Comparison of ENCODE assay signal across 11 mouse cellular contexts in genomic region chr11:89297521-89297920, GRCm38 (mm10). TPM values are rescaled to one million over a fixed set of nuclear protein-coding genes. Genes with fewer than 3 reads are reported as not detected.
DNase-seq lines count a peak whose midpoint lies in the region; ATAC-seq lines count a peak whose summit lies in the region.
"Had no signal": no experiment of that assay in that cellular context is flagged by ENCODE, and none has a peak within 500 bp of the region (broad histone marks: within the 10 kb centered on the region; RNA-seq: fewer than 3 reads in every experiment).

No protein-coding gene starts in this region.

- peak overlapping the region; percentile 66 for H3K9ac ChIP-seq in heart, embryonic 11.5 days (ENCODE audit: low read depth, low read length)
- peak overlapping the region; percentile 55 for H3K9ac ChIP-seq in forebrain, embryonic 12.5 days

- intact Hi-C loops in heart, postnatal 25 days (cut with DNase I): no loop called here
- intact Hi-C loops in left cerebral cortex, postnatal 25 days (cut with DNase I): no loop called here

- DNase-seq in heart, postnatal 25 days (ENCODE audit: low spot score): no peak
- peak; percentile 35 for DNase-seq in 3134 (ENCODE audit: extremely low read depth, insufficient read length, low spot score)
- peak; percentile 42 for DNase-seq in mesoderm, embryonic 11.5 days (ENCODE audit: low read depth, low spot score)
- DNase-seq in frontal cortex, postnatal 10 days (ENCODE audit: low spot score in 2 of 2): no peak
- no peak for DNase-seq in right cerebral cortex, postnatal 25 days
- DNase-seq in left cerebral cortex, postnatal 25 days (ENCODE audit: low spot score in 2 of 2): no peak
- DNase-seq: thymus, postnatal 36 days had no signal

- H3K9me3 ChIP-seq in heart, embryonic 11.5 days (replicated peaks; ENCODE audit: control insufficient read depth, low read length): no peaks in the 10 kb centered on the region
- no peaks in the 10 kb centered on the region for H3K9me3 ChIP-seq in forebrain, embryonic 12.5 days

- 24% methylated on average over 5 of the region's 5 CpGs for WGBS in heart, embryonic 11.5 days (ENCODE audit: insufficient replicate concordance)
- 8% methylated on average over 5 of the region's 5 CpGs for WGBS in forebrain, embryonic 12.5 days

- H3K4me3 ChIP-seq in heart, embryonic 11.5 days (ENCODE audit: low read depth, low read length): peak overlapping the region; percentile 48
- H3K4me3 ChIP-seq in forebrain, embryonic 12.5 days (replicated peaks): no peak overlapping the region

- peak overlapping the region; percentile 76 for H3K4me2 ChIP-seq in heart, embryonic 11.5 days
- H3K4me2 ChIP-seq in forebrain, embryonic 12.5 days: peak overlapping the region; percentile 87

- peaks cover 20% of the 10 kb centered on the region for H3K27me3 ChIP-seq in heart, embryonic 11.5 days (ENCODE audit: control insufficient read depth, insufficient read depth, low read length)
- H3K27me3 ChIP-seq in forebrain, embryonic 12.5 days: peaks cover 14% of the 10 kb centered on the region

- H3K27ac ChIP-seq in heart, embryonic 11.5 days (ENCODE audit: low read depth, low read length): peak overlapping the region; percentile 73
- H3K27ac ChIP-seq in forebrain, embryonic 12.5 days: peak overlapping the region; percentile 89

- ATAC-seq in heart, embryonic 11.5 days (replicated peaks; ENCODE audit: insufficient number of reproducible peaks, low FRiP score, low TSS enrichment): no peak
- no peak for ATAC-seq in forebrain, embryonic 12.5 days (ENCODE audit: low FRiP score)

- H3K36me3 ChIP-seq in heart, embryonic 11.5 days (ENCODE audit: control insufficient read depth, insufficient read depth, low read length): no peaks in the 10 kb centered on the region
- no peaks in the 10 kb centered on the region for H3K36me3 ChIP-seq in forebrain, embryonic 12.5 days (replicated peaks)

- peaks cover 10% of the 10 kb centered on the region for H3K4me1 ChIP-seq in heart, embryonic 11.5 days (ENCODE audit: control insufficient read depth, insufficient read depth, low read length)
- peaks cover 33% of the 10 kb centered on the region for H3K4me1 ChIP-seq in forebrain, embryonic 12.5 days

RNA-seq across cellular contexts. Expression of gene Nog, which starts 4.6 kb away (rescaled TPM):
- 1.4 and 1.9 TPM in 2 replicates for polyA plus RNA-seq in heart, embryonic 11.5 days (2014; fragmentation: Nextera tagmentation; extraction: Ambion mirVana)
- total RNA-seq in heart, postnatal 25 days (2021): under 1 TPM; 0.25 to 0.44 TPM
- 6.4 TPM in 2 replicates for polyA plus RNA-seq in forebrain, embryonic 12.5 days (2016; fragmentation: Nextera tagmentation; extraction: Ambion mirVana)
- total RNA-seq in left cerebral cortex, postnatal 25 days (2021): 10 to 100 TPM; 18.3 to 18.4 TPM
- total RNA-seq: common myeloid progenitor, adult 5-6 weeks; liver, adult 2 months had no signal
- polyA plus RNA-seq: liver, adult 2 months had no signal

Comparison
In these comparisons a context has a peak if more than half of its experiments do, and no peak if none do; other contexts are left out.
1. DNase-seq: peak in 3134 (single experiment) and mesoderm, embryonic 11.5 days (single experiment); none in heart, postnatal 25 days (single experiment), frontal cortex, postnatal 10 days (0 of 2), right cerebral cortex, postnatal 25 days (single experiment) and left cerebral cortex, postnatal 25 days (0 of 2).
2. RNA of gene Nog, which starts 4.6 kb away (total RNA-seq): 18.3 to 18.4 TPM in left cerebral cortex, postnatal 25 days; 0.25 to 0.44 TPM in heart, postnatal 25 days; every median in the first group is over 10 times any median in the second.